Comparison of ENCODE assay signal across 8 mouse cellular contexts in the genomic region with DNA sequence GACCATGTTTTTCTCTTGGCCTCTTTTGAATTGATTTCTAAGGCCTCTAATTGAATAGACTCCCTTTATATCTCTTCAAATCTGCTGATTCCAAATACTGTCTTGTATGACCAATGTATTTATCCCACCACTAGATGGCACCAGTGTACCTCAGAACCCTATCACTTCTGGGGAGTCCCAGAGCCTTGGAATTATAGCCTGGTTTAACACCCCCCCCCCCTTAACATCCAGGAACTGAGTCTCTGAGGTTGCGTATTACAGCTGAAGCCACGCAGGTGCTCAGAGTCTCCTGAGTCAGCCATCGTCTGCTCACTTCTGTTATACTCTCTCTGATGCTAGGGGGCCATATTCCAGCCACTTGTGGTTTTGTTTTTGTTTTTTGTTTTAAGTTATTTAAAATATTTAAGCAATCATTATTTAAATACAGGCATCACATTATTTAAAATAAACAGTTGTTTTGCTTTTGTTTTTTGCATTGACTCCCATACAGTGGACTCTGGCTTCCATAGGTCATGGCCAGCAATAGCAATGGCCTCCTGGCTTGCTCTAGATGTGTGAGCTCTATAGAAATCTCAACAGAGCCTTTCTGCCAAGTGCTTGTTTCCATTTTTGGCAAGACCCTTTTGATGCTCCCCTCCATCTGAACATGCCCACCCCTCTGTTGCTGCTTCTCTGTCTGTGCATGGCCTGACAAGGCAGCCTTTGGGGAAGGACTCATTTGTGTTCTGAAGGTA.
A peak's percentile ranks its signal among the peaks of the same experiment; 100 is the strongest.
DNase-seq lines count a peak whose midpoint lies in the region; ATAC-seq and TF ChIP-seq lines count a peak whose summit lies in the region.

No protein-coding gene starts in this region.

- H3K9me3 ChIP-seq in forebrain, postnatal 0 days (ENCODE audit: low read length) = no peaks in the 10 kb centered on the region
- no peaks in the 10 kb centered on the region for H3K9me3 ChIP-seq in megakaryocyte, embryonic 14.5 days

- peak; percentile 78 for TF ChIP-seq CTCF in forebrain, postnatal 0 days (IDR thresholded peaks at IDR 0.05; ENCODE audit: low read depth)

- H3K27me3 ChIP-seq in forebrain, postnatal 0 days (ENCODE audit: insufficient read depth, low read length) = no peaks in the 10 kb centered on the region
- no peaks in the 10 kb centered on the region for H3K27me3 ChIP-seq in megakaryocyte, embryonic 14.5 days (replicated peaks)

- no peak overlapping the region for H3K27ac ChIP-seq in forebrain, postnatal 0 days (ENCODE audit: low read depth, low read length)

- ATAC-seq in forebrain, postnatal 0 days = peak; percentile 68

- no peaks in the 10 kb centered on the region for H3K36me3 ChIP-seq in forebrain, postnatal 0 days (ENCODE audit: insufficient read depth)
- peaks cover 45% of the 10 kb centered on the region for H3K36me3 ChIP-seq in megakaryocyte, embryonic 14.5 days (replicated peaks; ENCODE audit: low read length)

- 48% methylated on average over 3 of the region's 3 CpGs for WGBS in forebrain, postnatal 0 days

- H3K4me3 ChIP-seq in forebrain, postnatal 0 days (ENCODE audit: low read depth, low read length) = no peak overlapping the region
- peak overlapping the region; percentile 42 for H3K4me3 ChIP-seq in megakaryocyte, embryonic 14.5 days (replicated peaks)

- H3K9ac ChIP-seq in forebrain, postnatal 0 days = no peak overlapping the region

- H3K4me2 ChIP-seq in forebrain, postnatal 0 days (ENCODE audit: low read depth) = no peak overlapping the region

- DNase-seq in cerebellum, adult 9-10 months = peak; percentile 12
- DNase-seq in cerebellum, adult 11-12 months = no peak
- DNase-seq in urinary bladder, postnatal 36 days (ENCODE audit: low spot score in 2 of 2) = peak; percentile 10 to 13
- DNase-seq in urinary bladder, adult 2 months (ENCODE audit: low spot score) = no peak
- DNase-seq in forebrain, postnatal 0 days = peak; percentile 71
- DNase-seq in kidney, adult 8-10 months = peak; percentile 14 to 38
- DNase-seq in telencephalon, adult 2 months (ENCODE audit: low read depth, low spot score) = peak; percentile 39

- no peaks in the 10 kb centered on the region for H3K4me1 ChIP-seq in forebrain, postnatal 0 days (ENCODE audit: insufficient read depth)
- peaks cover 64% of the 10 kb centered on the region for H3K4me1 ChIP-seq in megakaryocyte, embryonic 14.5 days

Comparison
In these comparisons a context has a peak if more than half of its experiments do, and no peak if none do; other contexts are left out.
1. DNase-seq: peak in cerebellum, adult 9-10 months (single experiment), urinary bladder, postnatal 36 days (2 of 2), forebrain, postnatal 0 days (single experiment), kidney, adult 8-10 months (2 of 2) and telencephalon, adult 2 months (single experiment); none in cerebellum, adult 11-12 months (single experiment) and urinary bladder, adult 2 months (single experiment).